Comparison of ENCODE assay signal across 8 mouse cellular contexts in the genomic region with DNA sequence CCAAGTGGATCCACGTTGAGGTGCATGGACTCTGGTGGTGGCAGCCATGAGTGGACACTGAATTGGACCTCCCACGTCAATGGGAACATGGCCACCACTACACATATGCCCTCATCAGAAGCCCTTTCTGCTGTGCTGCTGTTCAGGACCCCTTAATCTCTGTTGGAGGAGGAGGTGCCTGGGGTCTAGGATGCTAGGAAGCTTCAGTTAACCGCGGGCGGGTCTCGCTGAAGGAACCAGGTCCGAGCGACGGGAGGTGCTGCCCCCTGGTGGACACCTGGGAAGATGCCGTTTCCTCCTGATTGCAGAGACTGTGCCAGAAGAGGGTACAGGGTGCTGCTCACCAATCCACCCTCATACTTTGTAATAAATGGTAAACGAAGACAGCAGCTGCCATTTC. TPM values are rescaled to one million over a fixed set of nuclear protein-coding genes. Genes with fewer than 3 reads are reported as not detected.
DNase-seq lines count a peak whose midpoint lies in the region; ATAC-seq and TF ChIP-seq lines count a peak whose summit lies in the region.

No protein-coding gene starts in this region.

- TF ChIP-seq CTCF in stomach, postnatal 0 days (IDR thresholded peaks at IDR 0.05; ENCODE audit: low read depth): peak; percentile 87

- ATAC-seq in forebrain, embryonic 14.5 days: peak; percentile 60; the same call in 1 of the 2 replicates
- peak; percentile 24 for ATAC-seq in inflammation-experienced regulatory T-cells, adult 6 months
- ATAC-seq in liver, embryonic 11.5 days (replicated peaks; ENCODE audit: low FRiP score): 0 out of 2 replicates have a peak, but pooled peaks have one; percentile 19
- ATAC-seq in stomach, postnatal 0 days (ENCODE audit: low FRiP score, low TSS enrichment): peak; percentile 41; the same call in 1 of the 2 replicates

- H3K4me3 ChIP-seq in forebrain, embryonic 14.5 days (ENCODE audit: low read depth, low read length): no peak overlapping the region
- H3K4me3 ChIP-seq in liver, embryonic 11.5 days (ENCODE audit: low read depth, low read length): no peak overlapping the region
- H3K4me3 ChIP-seq in myocyte: no peak overlapping the region
- no peak overlapping the region for H3K4me3 ChIP-seq in stomach, postnatal 0 days (ENCODE audit: low read depth, low read length)

- H3K27me3 ChIP-seq in forebrain, embryonic 14.5 days (replicated peaks; ENCODE audit: control insufficient read depth, insufficient read depth, low read length): no peaks in the 10 kb centered on the region
- no peaks in the 10 kb centered on the region for H3K27me3 ChIP-seq in liver, embryonic 11.5 days (replicated peaks; ENCODE audit: control insufficient read depth, insufficient read depth, low read length)
- H3K27me3 ChIP-seq in myocyte (ENCODE audit: control insufficient read depth, insufficient read depth, insufficient read length): no peaks in the 10 kb centered on the region
- no peaks in the 10 kb centered on the region for H3K27me3 ChIP-seq in stomach, postnatal 0 days (ENCODE audit: control insufficient read depth, insufficient read depth, low read length)

- WGBS in forebrain, embryonic 14.5 days: 7% methylated on average over 11 of the region's 11 CpGs
- 15% methylated on average over 11 of the region's 11 CpGs for WGBS in liver, embryonic 11.5 days
- WGBS in stomach, postnatal 0 days: 7% methylated on average over 11 of the region's 11 CpGs

- H3K27ac ChIP-seq in forebrain, embryonic 14.5 days (ENCODE audit: low read depth, low read length): no peak overlapping the region
- peak overlapping the region; percentile 90 for H3K27ac ChIP-seq in liver, embryonic 11.5 days (ENCODE audit: low read depth, low read length)
- H3K27ac ChIP-seq in stomach, postnatal 0 days (replicated peaks): no peak overlapping the region

- TF ChIP-seq POLR2A in myocyte (IDR thresholded peaks at IDR 0.05; ENCODE audit: insufficient read length, low read depth): no peak

- no peak overlapping the region for H3ac ChIP-seq in myocyte (ENCODE audit: control insufficient read depth, insufficient read length)

- DNase-seq in layer of hippocampus, adult 11-12 months (ENCODE audit: low spot score): peak; percentile 61
- no peak for DNase-seq in layer of hippocampus, adult 9-11 months
- DNase-seq in cerebellum, adult 11 months: peak; percentile 65
- DNase-seq in forebrain, embryonic 14.5 days (ENCODE audit: low spot score): peak; percentile 76
- peak; percentile 79 for DNase-seq in liver, embryonic 11.5 days (ENCODE audit: low spot score)
- peak; percentile 83 for DNase-seq in stomach, postnatal 0 days (ENCODE audit: low spot score)

- no peaks in the 10 kb centered on the region for H3K79me2 ChIP-seq in myocyte (ENCODE audit: control insufficient read depth, insufficient read depth)

- no peak for TF ChIP-seq EP300 in stomach, postnatal 0 days (optimal IDR thresholded peaks at IDR 0.05)

- peak overlapping the region; percentile 23; the same call in 1 of the 2 replicates for H3K4me2 ChIP-seq in forebrain, embryonic 14.5 days (ENCODE audit: low read length)
- H3K4me2 ChIP-seq in liver, embryonic 11.5 days: peak overlapping the region; percentile 42
- no peak overlapping the region for H3K4me2 ChIP-seq in myocyte (ENCODE audit: low read depth)
- peak overlapping the region; percentile 28; the same call in 1 of the 2 replicates for H3K4me2 ChIP-seq in stomach, postnatal 0 days (replicated peaks; ENCODE audit: low read depth)

- H3K4me1 ChIP-seq in forebrain, embryonic 14.5 days (ENCODE audit: control insufficient read depth, insufficient read depth, low read length): no peaks in the 10 kb centered on the region
- peaks cover 42% of the 10 kb centered on the region for H3K4me1 ChIP-seq in liver, embryonic 11.5 days (replicated peaks; ENCODE audit: control insufficient read depth, insufficient read depth, low read length)
- H3K4me1 ChIP-seq in stomach, postnatal 0 days (replicated peaks; ENCODE audit: control insufficient read depth, insufficient read depth): no peaks in the 10 kb centered on the region

- H3K9ac ChIP-seq in forebrain, embryonic 14.5 days (ENCODE audit: low read length): no peak overlapping the region; the same call in 1 of the 2 replicates
- 0 out of 2 replicates have a peak overlapping the region, but pooled peaks have one; percentile 30 for H3K9ac ChIP-seq in liver, embryonic 11.5 days (ENCODE audit: low read depth, low read length)
- no peak overlapping the region for H3K9ac ChIP-seq in stomach, postnatal 0 days (ENCODE audit: low read length)

- H3K9me3 ChIP-seq in forebrain, embryonic 14.5 days (replicated peaks; ENCODE audit: control insufficient read depth, low read length): no peaks in the 10 kb centered on the region
- H3K9me3 ChIP-seq in liver, embryonic 11.5 days (ENCODE audit: control insufficient read depth, low read length): no peaks in the 10 kb centered on the region
- H3K9me3 ChIP-seq in stomach, postnatal 0 days (ENCODE audit: control insufficient read depth, low read length): no peaks in the 10 kb centered on the region

- no peaks in the 10 kb centered on the region for H3K36me3 ChIP-seq in forebrain, embryonic 14.5 days (ENCODE audit: control insufficient read depth, insufficient read depth, low read length)
- H3K36me3 ChIP-seq in liver, embryonic 11.5 days (ENCODE audit: control insufficient read depth, insufficient read depth, low read length): peaks cover 19% of the 10 kb centered on the region
- H3K36me3 ChIP-seq in myocyte (ENCODE audit: control insufficient read depth, insufficient read depth): no peaks in the 10 kb centered on the region
- no peaks in the 10 kb centered on the region for H3K36me3 ChIP-seq in stomach, postnatal 0 days (ENCODE audit: control insufficient read depth, insufficient read depth, low read length)

TF ChIP-seq in myocyte, 11 proteins besides CTCF, POLR2A, EP300 and RAD21:
- TF ChIP-seq E2F4 (IDR thresholded peaks at IDR 0.05; ENCODE audit: insufficient read depth): no peak
- peak; percentile 53 for TF ChIP-seq POLR2AphosphoS2 (IDR thresholded peaks at IDR 0.05; ENCODE audit: insufficient read length, low read depth)
TF ChIP-seq in myocyte: peak in this region for 1.

RNA-seq across cellular contexts. Expression of a gene that starts 14.6 kb away (rescaled TPM):
- polyA plus RNA-seq in forebrain, embryonic 14.5 days (2014; fragmentation: Nextera tagmentation; extraction: Ambion mirVana): 23.4 and 26.1 TPM in 2 replicates
- 10 to 100 TPM; 22.7 to 26.1 (median 23.6) TPM for polyA plus RNA-seq in inflammation-experienced regulatory T-cells, adult 6 months (2017; shearing (Covaris generic))
- 30.2 and 34.8 TPM in 2 replicates for polyA plus RNA-seq in liver, embryonic 11.5 days (2014; fragmentation: Nextera tagmentation; extraction: Ambion mirVana)
- polyA plus RNA-seq in myocyte (2012; fragmentation: generic; extraction: Trizol): 17.4 TPM
- polyA plus RNA-seq in stomach, postnatal 0 days (2015; fragmentation: Nextera tagmentation; extraction: Ambion mirVana): 14.1 and 14.4 TPM in 2 replicates

RNA-seq across cellular contexts. Expression of a gene that starts 14.8 kb away (rescaled TPM):
- polyA plus RNA-seq in forebrain, embryonic 14.5 days (2014; fragmentation: Nextera tagmentation; extraction: Ambion mirVana): 0.09 and 0.53 TPM in 2 replicates
- 100 to 1,000 TPM in 2 of 3 experiments, 10 to 100 TPM in 1; 79.1 to 131 (median 126) TPM for polyA plus RNA-seq in inflammation-experienced regulatory T-cells, adult 6 months (2017; shearing (Covaris generic))
- 119 and 123 TPM in 2 replicates for polyA plus RNA-seq in liver, embryonic 11.5 days (2014; fragmentation: Nextera tagmentation; extraction: Ambion mirVana)
- 37.4 TPM for polyA plus RNA-seq in myocyte (2012; fragmentation: generic; extraction: Trizol)
- polyA plus RNA-seq in stomach, postnatal 0 days (2015; fragmentation: Nextera tagmentation; extraction: Ambion mirVana): 15.5 and 17.0 TPM in 2 replicates

RNA-seq across cellular contexts. Expression of a gene that starts 35.8 kb away (rescaled TPM):
- not detected in 2 replicates for polyA plus RNA-seq in forebrain, embryonic 14.5 days (2014; fragmentation: Nextera tagmentation; extraction: Ambion mirVana)
- polyA plus RNA-seq in inflammation-experienced regulatory T-cells, adult 6 months (2017; shearing (Covaris generic)): not detected
- not detected in 2 replicates for polyA plus RNA-seq in liver, embryonic 11.5 days (2014; fragmentation: Nextera tagmentation; extraction: Ambion mirVana)
- not detected for polyA plus RNA-seq in myocyte (2012; fragmentation: generic; extraction: Trizol)
- polyA plus RNA-seq in stomach, postnatal 0 days (2015; fragmentation: Nextera tagmentation; extraction: Ambion mirVana): 196 and 201 TPM in 2 replicates

RNA-seq across cellular contexts. Expression of a gene that starts 51.1 kb away (rescaled TPM):
- polyA plus RNA-seq in forebrain, embryonic 14.5 days (2014; fragmentation: Nextera tagmentation; extraction: Ambion mirVana): 0.20 TPM in 1 of 2 replicates, not detected in the other
- not detected for polyA plus RNA-seq in inflammation-experienced regulatory T-cells, adult 6 months (2017; shearing (Covaris generic))
- polyA plus RNA-seq in liver, embryonic 11.5 days (2014; fragmentation: Nextera tagmentation; extraction: Ambion mirVana): 0.22 TPM in 1 of 2 replicates, not detected in the other
- 0.05 TPM for polyA plus RNA-seq in myocyte (2012; fragmentation: generic; extraction: Trizol)
- 0.15 and 0.42 TPM in 2 replicates for polyA plus RNA-seq in stomach, postnatal 0 days (2015; fragmentation: Nextera tagmentation; extraction: Ambion mirVana)

Comparison
In these comparisons a context has a peak if more than half of its experiments do, and no peak if none do; other contexts are left out.
1. RNA of a gene that starts 14.8 kb away (polyA plus RNA-seq): 79.1 to 131 TPM in inflammation-experienced regulatory T-cells, adult 6 months, 119 to 123 TPM in liver, embryonic 11.5 days, 37.4 TPM in myocyte (single experiment) and 15.5 to 17.0 TPM in stomach, postnatal 0 days; 0.09 to 0.53 TPM in forebrain, embryonic 14.5 days; every median in the first group is over 10 times any median in the second.
2. RNA of a gene that starts 35.8 kb away (polyA plus RNA-seq): 196 to 201 TPM in stomach, postnatal 0 days; not detected in forebrain, embryonic 14.5 days, not detected in inflammation-experienced regulatory T-cells, adult 6 months, not detected in liver, embryonic 11.5 days and not detected in myocyte (single experiment); every median in the first group is over 100 times any median in the second.
3. Peak in every context shown above with its lines, with median percentiles within 50 percentile points of each other: ATAC-seq.